Comparison of ENCODE assay signal across 8 mouse cellular contexts in the genomic region with DNA sequence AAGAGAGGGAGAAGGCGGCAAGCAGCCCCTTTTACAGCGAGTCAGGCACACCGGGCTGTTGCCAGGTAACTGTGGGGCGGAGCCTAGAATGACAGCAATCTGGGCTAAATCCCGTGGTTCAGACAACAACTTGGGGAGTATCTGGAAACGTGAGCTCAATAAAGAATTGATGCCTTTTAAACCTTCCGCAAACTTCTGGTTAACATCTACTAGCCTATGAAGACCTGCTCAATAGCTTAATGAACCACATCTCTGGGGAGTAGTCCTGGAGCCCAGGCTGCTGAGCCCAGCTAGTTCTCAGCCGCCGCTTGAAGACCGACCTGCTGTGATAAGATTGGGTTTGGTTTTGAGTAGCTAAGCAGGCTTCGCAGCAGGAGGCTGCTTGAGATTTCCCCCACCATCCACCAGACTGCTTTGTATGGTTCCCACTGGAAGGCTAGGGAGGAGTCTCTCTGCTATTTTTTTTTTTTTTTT.
DNase-seq lines count a peak whose midpoint lies in the region; ATAC-seq and TF ChIP-seq lines count a peak whose summit lies in the region.

No protein-coding gene starts in this region.

- H3K4me3 ChIP-seq in forebrain, embryonic 14.5 days (ENCODE audit: low read depth, low read length): no peak overlapping the region
- 0 out of 2 replicates have a peak overlapping the region, but pooled peaks have one; percentile 9 for H3K4me3 ChIP-seq in midbrain, embryonic 12.5 days
- H3K4me3 ChIP-seq in thymus, adult 2 months (ENCODE audit: control insufficient read depth, insufficient read depth, low read length): no peak overlapping the region

- WGBS in forebrain, embryonic 14.5 days: 3% methylated on average over 11 of the region's 11 CpGs
- 4% methylated on average over 11 of the region's 11 CpGs for WGBS in midbrain, embryonic 12.5 days
- WGBS in thymus, adult 2 months: 16% methylated on average over 11 of the region's 11 CpGs

- peak; percentile 22 for DNase-seq in kidney, adult 18-20 months
- DNase-seq in kidney, adult 9 months: no peak
- DNase-seq in cerebellum, adult 9-11 months: peak; percentile 32
- peak; percentile 74 for DNase-seq in forebrain, embryonic 14.5 days (ENCODE audit: low spot score)
- DNase-seq in right cerebral cortex, adult 18-20 months: no peak
- no peak for DNase-seq in gastrocnemius, postnatal 25 days
- DNase-seq in thymus, adult 2 months: no peak

- H3K9ac ChIP-seq in forebrain, embryonic 14.5 days (ENCODE audit: low read length): no peak overlapping the region; the same call in 1 of the 2 replicates
- H3K9ac ChIP-seq in midbrain, embryonic 12.5 days (replicated peaks): no peak overlapping the region

- peak; percentile 61; the same call in 1 of the 2 replicates for ATAC-seq in forebrain, embryonic 14.5 days
- ATAC-seq in midbrain, embryonic 12.5 days (ENCODE audit: low FRiP score, low read depth): 0 out of 2 replicates have a peak, but pooled peaks have one; percentile 31

- no peak for TF ChIP-seq POLR2A in thymus, adult 2 months (IDR thresholded peaks at IDR 0.05; ENCODE audit: control insufficient read depth, extremely low read depth, insufficient read depth, low read length, poor library complexity)

- H3K4me1 ChIP-seq in forebrain, embryonic 14.5 days (ENCODE audit: control insufficient read depth, insufficient read depth, low read length): peaks cover 39% of the 10 kb centered on the region
- H3K4me1 ChIP-seq in midbrain, embryonic 12.5 days: peaks cover 63% of the 10 kb centered on the region
- peaks cover 2% of the 10 kb centered on the region; the same call in 1 of the 2 replicates for H3K4me1 ChIP-seq in thymus, adult 2 months (replicated peaks; ENCODE audit: control insufficient read depth, insufficient read depth, low read length)

- no peaks in the 10 kb centered on the region for H3K36me3 ChIP-seq in forebrain, embryonic 14.5 days (ENCODE audit: control insufficient read depth, insufficient read depth, low read length)
- H3K36me3 ChIP-seq in midbrain, embryonic 12.5 days: no peaks in the 10 kb centered on the region
- no peaks in the 10 kb centered on the region for H3K36me3 ChIP-seq in thymus, adult 2 months (ENCODE audit: control insufficient read depth, insufficient read depth, low read length)

- TF ChIP-seq CTCF in thymus, adult 2 months (IDR thresholded peaks at IDR 0.05; ENCODE audit: borderline replicate concordance, control insufficient read depth, extremely low read depth, insufficient read depth, low read length, poor library complexity): no peak

- no peaks in the 10 kb centered on the region for H3K9me3 ChIP-seq in forebrain, embryonic 14.5 days (replicated peaks; ENCODE audit: control insufficient read depth, low read length)
- H3K9me3 ChIP-seq in midbrain, embryonic 12.5 days: no peaks in the 10 kb centered on the region

- H3K27ac ChIP-seq in forebrain, embryonic 14.5 days (ENCODE audit: low read depth, low read length): peak overlapping the region; percentile 0; the same call in 1 of the 2 replicates
- peak overlapping the region; percentile 46; the same call in 1 of the 2 replicates for H3K27ac ChIP-seq in midbrain, embryonic 12.5 days (replicated peaks)
- H3K27ac ChIP-seq in thymus, adult 2 months (ENCODE audit: control insufficient read depth, insufficient read depth, low read length): no peak overlapping the region

- no peaks in the 10 kb centered on the region for H3K27me3 ChIP-seq in forebrain, embryonic 14.5 days (replicated peaks; ENCODE audit: control insufficient read depth, insufficient read depth, low read length)
- H3K27me3 ChIP-seq in midbrain, embryonic 12.5 days: peaks cover 37% of the 10 kb centered on the region
- H3K27me3 ChIP-seq in thymus, adult 2 months (ENCODE audit: control insufficient read depth, insufficient read depth, low read length): peaks cover 4% of the 10 kb centered on the region; the same call in 1 of the 2 replicates

- peak overlapping the region; percentile 38 for H3K4me2 ChIP-seq in forebrain, embryonic 14.5 days (ENCODE audit: low read length)
- peak overlapping the region; percentile 40 for H3K4me2 ChIP-seq in midbrain, embryonic 12.5 days (replicated peaks)

Comparison
In these comparisons a context has a peak if more than half of its experiments do, and no peak if none do; other contexts are left out.
1. DNase-seq: peak in kidney, adult 18-20 months (single experiment), cerebellum, adult 9-11 months (single experiment) and forebrain, embryonic 14.5 days (single experiment); none in kidney, adult 9 months (single experiment), right cerebral cortex, adult 18-20 months (single experiment), gastrocnemius, postnatal 25 days (single experiment) and thymus, adult 2 months (single experiment).